Mouse (Mus musculus): Measurements from ENCODE around the gene Naa35.

Gene Naa35

GRCm38 (mm10) chr13:59637800-59638199, 52.7 kb downstream of the Naa35 start:
- no peak for DNase-seq (ENCODE audit: low spot score in 2 of 2)

GRCm38 (mm10) chr13:59639368-59640177, 54.5 kb downstream of the Naa35 start:
- no peak for DNase-seq (ENCODE audit: low spot score in 2 of 2)

- no peak for DNase-seq (ENCODE audit: low spot score in 2 of 2)
These were observed 55.0 kb downstream of the Naa35 start for GRCm38 (mm10) chr13:59640178-59640440.

DNA sequence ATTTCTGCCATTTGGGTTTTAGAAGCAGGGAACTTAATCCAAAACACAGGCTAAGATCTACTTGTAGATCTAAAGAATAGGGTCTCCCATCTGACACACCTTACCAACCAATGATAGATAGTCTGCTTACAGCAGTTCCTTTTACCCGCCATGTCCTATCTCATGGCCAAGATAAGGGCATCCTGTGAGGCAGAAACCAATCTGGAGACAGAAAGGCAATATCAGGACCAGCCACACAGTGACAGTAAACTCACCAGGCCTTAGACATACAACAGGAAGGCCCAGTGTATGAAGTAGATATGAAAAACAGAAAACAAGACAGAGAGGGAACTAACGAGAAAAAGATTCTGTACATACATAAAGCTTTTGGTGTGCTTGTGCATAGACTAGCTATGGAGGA, 57.8 kb downstream of the Naa35 start:
- no peak for DNase-seq (ENCODE audit: low spot score in 2 of 2)

DNA sequence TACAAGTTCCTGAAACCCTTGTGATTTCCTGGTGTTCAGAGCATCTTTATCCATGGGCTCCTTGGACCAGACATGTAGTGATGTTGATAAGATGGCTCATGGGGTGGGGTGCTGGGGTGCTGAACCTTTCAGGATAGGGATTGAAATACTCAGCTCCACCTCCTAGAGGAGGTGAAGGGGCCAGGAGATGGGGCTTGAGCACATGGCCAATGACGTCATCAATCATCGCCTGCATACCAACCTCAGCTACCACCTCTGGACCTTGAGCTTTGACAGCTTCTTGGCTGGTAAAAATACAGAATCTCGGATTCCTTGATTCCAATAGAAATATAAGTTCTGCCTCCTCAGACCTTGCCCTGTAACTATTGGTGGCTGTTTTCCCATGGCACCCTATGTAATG, 60.4 kb downstream of the Naa35 start:
- DNase-seq (ENCODE audit: low spot score in 2 of 2), result no peak

DNA sequence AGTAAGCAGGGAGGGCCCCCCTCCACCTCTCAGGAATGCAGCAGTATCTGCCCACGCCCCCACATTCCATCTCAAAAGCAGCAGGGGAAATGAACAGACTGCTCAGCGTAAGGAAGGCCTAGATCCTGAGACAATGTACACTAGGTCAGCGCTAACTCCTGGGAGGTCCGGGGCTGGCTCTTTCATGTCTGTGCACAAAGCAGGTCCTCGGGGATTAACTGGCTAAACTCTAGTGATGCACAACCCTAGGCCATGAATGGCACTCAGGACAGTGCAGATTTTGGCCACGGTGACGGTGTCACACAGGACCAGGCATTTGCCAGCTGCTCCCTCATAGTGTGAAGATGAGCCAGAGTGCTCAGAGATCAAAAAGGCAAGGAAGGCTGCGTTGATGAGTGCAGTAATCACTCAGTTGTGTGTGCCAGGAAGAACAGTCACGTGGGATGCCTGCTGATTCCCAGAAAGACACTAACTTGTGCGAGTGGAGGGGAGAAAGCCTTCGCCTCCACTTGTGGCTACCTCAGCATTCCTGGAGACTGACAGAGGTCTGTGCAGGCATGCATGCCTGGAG, 61.7 kb downstream of the Naa35 start:
- no peak for DNase-seq (ENCODE audit: low spot score in 2 of 2)

- DNase-seq (ENCODE audit: low spot score in 2 of 2), result no peak
These were observed 62.4 kb downstream of the Naa35 start for GRCm38 (mm10) chr13:59647484-59647883.

GRCm38 (mm10) chr13:59648598-59648997, 63.5 kb downstream of the Naa35 start:
- no peak for DNase-seq (ENCODE audit: low spot score in 2 of 2)

- no peak for DNase-seq (ENCODE audit: low spot score in 2 of 2)
These were observed 64.7 kb downstream of the Naa35 start for GRCm38 (mm10) chr13:59649781-59650180.

DNA sequence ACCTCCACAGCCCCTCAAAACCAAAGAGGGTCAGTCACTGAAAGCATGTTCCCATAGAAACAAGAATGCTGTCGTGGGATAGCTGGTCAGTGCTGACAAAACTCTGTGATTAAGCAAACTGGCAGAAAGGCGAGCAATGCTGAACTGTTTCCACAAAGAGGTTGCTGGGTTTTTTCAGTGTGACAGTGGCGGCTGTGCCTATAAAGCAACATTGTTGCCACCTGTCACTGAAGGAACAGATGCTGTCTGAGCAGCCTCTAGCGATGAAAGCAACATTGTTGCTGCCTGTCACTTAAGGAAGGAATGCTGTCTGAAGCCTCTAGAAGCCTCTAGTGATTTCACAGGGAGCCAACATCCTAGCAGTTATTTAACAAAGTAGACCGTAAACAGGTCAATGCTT, 67.6 kb downstream of the Naa35 start:
- DNase-seq (ENCODE audit: low spot score in 2 of 2), result no peak

- DNase-seq (ENCODE audit: low spot score in 2 of 2), result no peak
These were observed 68.1 kb downstream of the Naa35 start for GRCm38 (mm10) chr13:59653136-59653535.

DNA sequence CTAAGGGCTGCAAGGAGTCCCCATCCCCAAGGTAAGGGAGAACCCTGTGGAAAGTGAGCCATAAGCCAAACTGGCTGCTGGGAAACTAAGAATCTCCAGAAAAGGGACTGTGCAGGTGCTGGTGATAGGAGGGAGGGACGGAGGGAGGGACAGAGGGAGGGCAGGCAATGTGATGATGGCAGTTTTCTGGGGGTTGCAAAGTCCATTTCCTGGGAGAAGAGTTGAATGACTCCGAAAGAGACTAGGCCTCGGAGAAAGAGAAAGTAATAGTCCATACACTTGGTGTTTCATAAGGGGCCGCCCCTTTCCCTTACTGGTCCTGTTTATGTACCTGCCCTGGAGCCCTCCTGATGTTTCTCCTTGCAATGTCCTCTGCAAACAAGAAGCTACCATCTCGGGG, 69.4 kb downstream of the Naa35 start:
- no peak for DNase-seq (ENCODE audit: low spot score in 2 of 2)

DNA sequence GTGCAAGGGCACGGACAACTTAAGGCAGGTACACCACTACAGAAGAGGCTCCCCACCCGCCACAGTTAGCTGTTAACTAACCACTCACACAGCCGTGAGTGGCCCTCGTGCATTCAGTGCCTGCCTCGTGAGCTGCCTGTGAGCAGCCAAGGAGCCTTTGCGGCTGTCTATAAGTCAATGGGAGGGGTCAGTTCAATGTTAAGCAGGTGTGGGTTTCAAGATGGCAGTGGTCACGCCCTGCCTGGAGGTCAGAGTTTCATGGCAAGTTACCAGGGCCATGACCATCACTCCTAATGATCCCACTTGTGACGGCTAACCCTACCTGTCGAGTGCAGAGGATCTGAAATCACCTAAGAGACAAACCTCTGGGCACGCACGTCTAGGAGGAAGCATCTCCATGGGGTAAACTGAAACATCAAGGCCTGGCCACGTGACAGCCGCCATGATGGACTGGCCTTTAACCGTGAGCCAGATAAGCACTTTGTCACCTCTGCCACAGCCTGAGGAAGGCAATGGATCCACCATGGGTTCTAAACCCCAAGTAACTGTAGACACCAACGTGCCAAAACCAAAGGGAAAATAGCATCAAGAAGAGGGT, 70.8 kb downstream of the Naa35 start:
- no peak for DNase-seq (ENCODE audit: low spot score in 2 of 2)

GRCm38 (mm10) chr13:59656316-59656832, 71.3 kb downstream of the Naa35 start:
- DNase-seq (ENCODE audit: low spot score in 2 of 2), result no peak

GRCm38 (mm10) chr13:59656975-59657388, 71.9 kb downstream of the Naa35 start:
- DNase-seq (ENCODE audit: low spot score in 2 of 2), result no peak

DNA sequence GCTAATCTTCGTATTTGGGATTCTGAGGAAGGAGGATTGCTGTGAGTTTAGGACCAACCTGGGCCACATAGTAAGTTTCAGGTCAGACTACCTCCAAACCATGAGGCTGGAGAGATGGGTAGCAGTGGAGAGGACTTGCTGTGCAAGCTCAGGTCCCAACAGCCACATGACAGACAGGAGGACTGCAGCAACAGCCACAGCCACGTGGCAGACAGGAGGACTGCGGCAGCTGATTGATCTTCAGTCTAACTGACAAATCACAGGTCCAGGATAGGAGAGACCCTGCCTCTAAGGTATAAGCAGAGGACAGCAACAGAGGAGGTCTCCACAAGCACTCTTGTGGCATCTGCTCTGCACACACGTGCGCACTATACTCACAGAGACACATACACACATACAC, 72.7 kb downstream of the Naa35 start:
- DNase-seq (ENCODE audit: low spot score in 2 of 2), result no peak

- DNase-seq (ENCODE audit: low spot score in 2 of 2), result no peak
These were observed 75.3 kb downstream of the Naa35 start for GRCm38 (mm10) chr13:59660371-59660770.

GRCm38 (mm10) chr13:59661387-59661786, 76.3 kb downstream of the Naa35 start:
- DNase-seq (ENCODE audit: low spot score in 2 of 2), result no peak

DNA sequence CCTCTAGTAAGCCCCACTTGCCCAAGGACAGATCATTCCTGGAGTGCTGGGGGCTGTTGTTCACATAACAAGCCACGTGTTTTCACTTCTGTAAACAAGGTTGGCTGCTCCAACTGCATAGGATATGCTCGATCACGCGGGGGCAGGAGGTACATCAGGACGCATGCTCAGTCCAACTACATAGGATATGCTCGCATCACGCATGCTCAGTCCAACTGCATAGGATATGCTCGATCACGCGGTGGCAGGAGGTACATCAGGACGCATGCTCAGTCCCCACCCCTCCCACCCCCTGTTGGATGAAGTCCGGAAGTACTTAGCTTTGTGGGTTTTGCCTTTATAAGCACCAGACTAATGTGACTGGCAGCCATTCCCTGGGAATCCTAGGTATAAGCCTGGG, 76.9 kb downstream of the Naa35 start:
- no peak for DNase-seq (ENCODE audit: low spot score in 2 of 2)

DNA sequence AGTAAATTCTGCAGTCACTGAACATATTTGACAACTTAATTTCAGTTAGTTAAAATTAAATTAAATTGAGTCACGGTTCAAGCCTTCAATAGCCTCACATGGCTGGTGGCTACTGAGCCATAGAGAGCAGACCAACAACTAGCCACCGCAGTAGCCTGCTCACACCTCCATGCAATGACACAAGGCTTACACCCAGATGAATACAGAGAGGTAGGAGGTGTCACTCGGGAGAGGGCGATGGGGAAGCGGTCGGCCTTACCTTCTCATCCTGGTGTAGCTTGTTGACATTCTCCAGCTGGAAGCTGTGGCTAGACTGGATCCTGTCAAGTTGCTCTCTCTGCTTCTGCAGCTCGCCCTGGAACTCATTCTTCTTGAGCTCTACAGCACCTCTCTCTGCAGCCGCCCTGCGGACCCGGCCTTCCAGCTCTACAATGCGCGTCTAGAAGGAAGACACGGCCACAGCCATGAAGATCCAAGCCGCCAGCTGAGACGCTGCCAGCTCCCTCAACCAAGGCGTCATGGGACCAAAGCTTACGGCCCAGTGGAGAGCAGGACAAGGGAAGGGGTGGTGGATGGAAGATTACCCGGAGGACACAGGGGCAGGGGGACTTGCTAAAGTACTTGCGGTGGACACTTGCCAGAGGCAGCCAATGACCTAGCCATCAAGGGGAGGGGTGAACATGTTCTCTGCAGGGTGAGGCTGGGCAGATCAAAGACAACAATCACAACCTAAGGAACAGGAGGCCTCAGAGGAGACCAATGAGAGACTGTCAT, 79.1 kb downstream of the Naa35 start:
- no peak for DNase-seq (ENCODE audit: low spot score in 2 of 2)

GRCm38 (mm10) chr13:59667763-59668162, 82.7 kb downstream of the Naa35 start:
- DNase-seq (ENCODE audit: low spot score in 2 of 2), result no peak

DNA sequence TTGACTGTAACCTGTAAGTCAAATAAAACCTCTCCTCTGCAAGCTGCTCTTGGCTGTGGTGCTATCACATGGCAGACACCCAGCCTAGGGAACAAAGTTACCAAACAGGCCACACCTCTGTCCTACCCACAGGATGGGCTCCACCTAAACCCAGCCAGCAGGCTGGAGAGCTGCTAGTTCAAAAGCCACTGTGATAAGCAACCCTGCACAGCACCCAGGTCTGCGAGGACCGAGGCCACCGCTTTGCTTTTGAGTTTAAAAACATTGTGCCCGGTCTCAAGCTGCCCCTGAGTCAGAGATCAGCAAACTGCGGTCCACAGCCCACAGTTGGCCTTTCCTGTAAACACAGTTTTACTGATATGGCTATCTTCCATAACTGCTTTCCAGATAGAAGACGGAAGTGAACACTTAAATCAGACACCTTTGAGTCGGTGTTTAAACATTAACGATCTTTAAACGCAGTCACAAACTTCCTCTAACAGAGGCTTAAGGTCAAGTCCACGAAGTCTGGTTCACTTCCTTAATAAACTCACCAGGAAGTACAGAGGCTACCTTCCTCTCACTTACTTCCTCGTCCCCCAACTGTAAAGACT, 83.5 kb downstream of the Naa35 start:
- DNase-seq (ENCODE audit: low spot score in 2 of 2), result peak; percentile 72 to 83
